In genomic region chr2:25397010-25397409, GRCm38 (mm10) we compare ENCODE assay signal across 25 mouse cellular contexts. TPM values are rescaled to one million over a fixed set of nuclear protein-coding genes. Genes with fewer than 3 reads are reported as not detected.
DNase-seq lines count a peak whose midpoint lies in the region; ATAC-seq and TF ChIP-seq lines count a peak whose summit lies in the region.
"Had no signal": no experiment of that assay in that cellular context is flagged by ENCODE, and none has a peak within 500 bp of the region (broad histone marks: within the 10 kb centered on the region; RNA-seq: fewer than 3 reads in every experiment).

No protein-coding gene starts in this region.

- H3K27ac ChIP-seq in cerebellum, adult 2 months (ENCODE audit: insufficient read depth, low read length): no peak overlapping the region
- no peak overlapping the region for H3K27ac ChIP-seq in intestine, embryonic 16.5 days (ENCODE audit: low read length)
- no peak overlapping the region for H3K27ac ChIP-seq in intestine, embryonic 15.5 days
- no peak overlapping the region for H3K27ac ChIP-seq in neural tube, embryonic 15.5 days (replicated peaks)
- H3K27ac ChIP-seq: forebrain, embryonic 13.5 days; heart, embryonic 10.5 days; liver, embryonic 13.5 days; midbrain, embryonic 13.5 days had no signal

- no peak for ATAC-seq in intestine, embryonic 16.5 days
- no peak for ATAC-seq in intestine, embryonic 15.5 days
- ATAC-seq in neural tube, embryonic 15.5 days (ENCODE audit: low FRiP score): no peak
- ATAC-seq: activated CD4-positive, CD25-positive, alpha-beta regulatory T cell, adult 4 months; forebrain, embryonic 13.5 days; hindbrain, embryonic 16.5 days; midbrain, embryonic 13.5 days had no signal

- TF ChIP-seq CTCF in cerebellum, adult 2 months (IDR thresholded peaks at IDR 0.05; ENCODE audit: borderline replicate concordance, insufficient read depth, low read depth, low read length): no peak

- peak overlapping the region; percentile 73; the same call in 1 of the 2 replicates for H3K9ac ChIP-seq in intestine, embryonic 16.5 days (ENCODE audit: low read depth, low read length)
- no peak overlapping the region for H3K9ac ChIP-seq in intestine, embryonic 15.5 days
- H3K9ac ChIP-seq in neural tube, embryonic 15.5 days (replicated peaks): no peak overlapping the region
- H3K9ac ChIP-seq: forebrain, embryonic 13.5 days; liver, embryonic 13.5 days had no signal

- TF ChIP-seq POLR2A in cerebellum, adult 2 months (IDR thresholded peaks at IDR 0.05; ENCODE audit: borderline replicate concordance, insufficient read depth, low read length): no peak

- intact Hi-C loops in gastrocnemius, postnatal 36 days (cut with DNase I): no loop called here

- H3K4me3 ChIP-seq in cerebellum, adult 2 months (replicated peaks; ENCODE audit: insufficient read depth, low read depth, low read length): no peak overlapping the region
- H3K4me3 ChIP-seq in intestine, embryonic 16.5 days (ENCODE audit: low read length): peak overlapping the region; percentile 64; the same call in 1 of the 2 replicates
- H3K4me3 ChIP-seq in intestine, embryonic 15.5 days (replicated peaks): no peak overlapping the region
- H3K4me3 ChIP-seq in neural tube, embryonic 15.5 days (replicated peaks): no peak overlapping the region
- H3K4me3 ChIP-seq: forebrain, embryonic 13.5 days had no signal

- no peak overlapping the region for H3K4me2 ChIP-seq in intestine, embryonic 16.5 days (ENCODE audit: low read depth, low read length)
- no peak overlapping the region for H3K4me2 ChIP-seq in intestine, embryonic 15.5 days (replicated peaks)
- peak overlapping the region; percentile 67; the same call in 1 of the 2 replicates for H3K4me2 ChIP-seq in neural tube, embryonic 15.5 days

- peaks cover 15% of the 10 kb centered on the region for H3K4me1 ChIP-seq in cerebellum, adult 2 months (ENCODE audit: control insufficient read depth, insufficient read depth, low read length)
- H3K4me1 ChIP-seq in intestine, embryonic 16.5 days (ENCODE audit: control insufficient read depth, insufficient read depth, low read length): peaks cover 25% of the 10 kb centered on the region
- peaks cover 16% of the 10 kb centered on the region for H3K4me1 ChIP-seq in intestine, embryonic 15.5 days (replicated peaks)
- peaks cover 25% of the 10 kb centered on the region for H3K4me1 ChIP-seq in neural tube, embryonic 15.5 days

- no peaks in the 10 kb centered on the region for H3K9me3 ChIP-seq in intestine, embryonic 16.5 days (ENCODE audit: control insufficient read depth, low read length)
- H3K9me3 ChIP-seq in intestine, embryonic 15.5 days: no peaks in the 10 kb centered on the region
- no peaks in the 10 kb centered on the region for H3K9me3 ChIP-seq in neural tube, embryonic 15.5 days (replicated peaks)
- H3K9me3 ChIP-seq: forebrain, embryonic 13.5 days; heart, embryonic 10.5 days; liver, embryonic 13.5 days; midbrain, embryonic 13.5 days had no signal

- peak; percentile 46 to 53 for DNase-seq in cerebellum, postnatal 14 days
- no peak for DNase-seq in cerebellum, adult 2 months
- DNase-seq in 3T3-L1 (ENCODE audit: low read depth, low spot score) (peak; percentile 29), adipocyte (ENCODE audit: low spot score) (no peak)
- DNase-seq in gastrocnemius, postnatal 36 days: no peak
- DNase-seq: kidney, adult 2 months; kidney, postnatal 10 days; liver, embryonic 13.5 days; lung, embryonic 14.5 days; thymus, adult 2 months; thymus, postnatal 4 days had no signal

- no peaks in the 10 kb centered on the region for H3K36me3 ChIP-seq in intestine, embryonic 16.5 days (ENCODE audit: control insufficient read depth, insufficient read depth, low read length)
- H3K36me3 ChIP-seq in intestine, embryonic 15.5 days: no peaks in the 10 kb centered on the region
- H3K36me3 ChIP-seq in neural tube, embryonic 15.5 days: no peaks in the 10 kb centered on the region
- H3K36me3 ChIP-seq: heart, embryonic 10.5 days; liver, embryonic 13.5 days; midbrain, embryonic 13.5 days had no signal

- H3K27me3 ChIP-seq in cerebellum, adult 2 months (ENCODE audit: control insufficient read depth, insufficient read depth, low read length): no peaks in the 10 kb centered on the region
- peaks cover 30% of the 10 kb centered on the region; the same call in 1 of the 2 replicates for H3K27me3 ChIP-seq in intestine, embryonic 16.5 days (replicated peaks; ENCODE audit: control insufficient read depth, insufficient read depth, low read length)
- H3K27me3 ChIP-seq in intestine, embryonic 15.5 days (replicated peaks): peaks cover 58% of the 10 kb centered on the region
- peaks cover 69% of the 10 kb centered on the region for H3K27me3 ChIP-seq in neural tube, embryonic 15.5 days (replicated peaks)

- WGBS in cerebellum, adult 2 months: 71% methylated on average over 1 of the region's 1 CpGs
- WGBS in intestine, embryonic 16.5 days: 50% methylated on average over 1 of the region's 1 CpGs
- 60% methylated on average over 1 of the region's 1 CpGs for WGBS in intestine, embryonic 15.5 days
- 82% methylated on average over 1 of the region's 1 CpGs for WGBS in neural tube, embryonic 15.5 days

RNA-seq across cellular contexts. Expression of gene Entpd2, which starts 1.3 kb away (rescaled TPM):
- polyA plus RNA-seq in cerebellum, adult 2 months (2012; rRNA removed): 12.3 and 12.5 TPM in 2 replicates
- polyA plus RNA-seq in intestine, embryonic 16.5 days (2015; fragmentation: Nextera tagmentation; extraction: Ambion mirVana): 23.7 and 27.4 TPM in 2 replicates
- 12.1 and 15.6 TPM in 2 replicates for polyA plus RNA-seq in intestine, embryonic 15.5 days (2015; fragmentation: Nextera tagmentation; extraction: Ambion mirVana)
- polyA plus RNA-seq in neural tube, embryonic 15.5 days (2015; fragmentation: Nextera tagmentation; extraction: Ambion mirVana): 9.6 TPM in 2 replicates
- 1 to 10 TPM; 7.2 to 9.5 TPM for total RNA-seq in gastrocnemius, postnatal 36 days (2021)
- total RNA-seq: hematopoietic stem cell, adult 5-6 weeks; megakaryocyte, adult 5-6 weeks; monocyte, adult 5-6 weeks had no signal
- polyA plus RNA-seq: C2C12; heart, embryonic 10.5 days; neural tube, embryonic 11.5 days had no signal

RNA-seq across cellular contexts. Expression of gene Npdc1, which starts 2.1 kb away (rescaled TPM):
- 502 and 505 TPM in 2 replicates for polyA plus RNA-seq in cerebellum, adult 2 months (2012; rRNA removed)
- 48.9 and 51.1 TPM in 2 replicates for polyA plus RNA-seq in intestine, embryonic 16.5 days (2015; fragmentation: Nextera tagmentation; extraction: Ambion mirVana)
- 40.9 and 48.2 TPM in 2 replicates for polyA plus RNA-seq in intestine, embryonic 15.5 days (2015; fragmentation: Nextera tagmentation; extraction: Ambion mirVana)
- polyA plus RNA-seq in neural tube, embryonic 15.5 days (2015; fragmentation: Nextera tagmentation; extraction: Ambion mirVana): 398 and 483 TPM in 2 replicates
- 10 to 100 TPM; 14.2 to 17.6 TPM for total RNA-seq in gastrocnemius, postnatal 36 days (2021)
- total RNA-seq: megakaryocyte, adult 5-6 weeks; monocyte, adult 5-6 weeks had no signal

RNA-seq across cellular contexts. Expression of gene Sapcd2, which starts 24.9 kb away (rescaled TPM):
- 4.4 and 4.7 TPM in 2 replicates for polyA plus RNA-seq in cerebellum, adult 2 months (2012; rRNA removed)
- 56.7 and 66.4 TPM in 2 replicates for polyA plus RNA-seq in intestine, embryonic 16.5 days (2015; fragmentation: Nextera tagmentation; extraction: Ambion mirVana)
- 46.8 and 48.8 TPM in 2 replicates for polyA plus RNA-seq in intestine, embryonic 15.5 days (2015; fragmentation: Nextera tagmentation; extraction: Ambion mirVana)
- 10.6 and 16.3 TPM in 2 replicates for polyA plus RNA-seq in neural tube, embryonic 15.5 days (2015; fragmentation: Nextera tagmentation; extraction: Ambion mirVana)
- total RNA-seq in gastrocnemius, postnatal 36 days (2021): under 1 TPM; 0.10 to 0.26 TPM

RNA-seq across cellular contexts. Expression of gene Fut7, which starts 26.1 kb away (rescaled TPM):
- 0.51 and 0.71 TPM in 2 replicates for polyA plus RNA-seq in cerebellum, adult 2 months (2012; rRNA removed)
- polyA plus RNA-seq in intestine, embryonic 16.5 days (2015; fragmentation: Nextera tagmentation; extraction: Ambion mirVana): 0.13 and 0.33 TPM in 2 replicates
- polyA plus RNA-seq in intestine, embryonic 15.5 days (2015; fragmentation: Nextera tagmentation; extraction: Ambion mirVana): 0.18 TPM in 1 of 2 replicates, not detected in the other
- 0.13 and 0.38 TPM in 2 replicates for polyA plus RNA-seq in neural tube, embryonic 15.5 days (2015; fragmentation: Nextera tagmentation; extraction: Ambion mirVana)
- not detected for total RNA-seq in gastrocnemius, postnatal 36 days (2021)
- total RNA-seq: gastrocnemius, postnatal 14 days had no signal
- polyA plus RNA-seq: heart, embryonic 10.5 days; lung, embryonic 14.5 days; midbrain, embryonic 13.5 days had no signal

RNA-seq across cellular contexts. Expression of gene Abca2, which starts 31.5 kb away (rescaled TPM):
- 285 and 294 TPM in 2 replicates for polyA plus RNA-seq in cerebellum, adult 2 months (2012; rRNA removed)
- 2.1 and 2.8 TPM in 2 replicates for polyA plus RNA-seq in intestine, embryonic 16.5 days (2015; fragmentation: Nextera tagmentation; extraction: Ambion mirVana)
- 2.8 and 3.7 TPM in 2 replicates for polyA plus RNA-seq in intestine, embryonic 15.5 days (2015; fragmentation: Nextera tagmentation; extraction: Ambion mirVana)
- 11.2 and 13.4 TPM in 2 replicates for polyA plus RNA-seq in neural tube, embryonic 15.5 days (2015; fragmentation: Nextera tagmentation; extraction: Ambion mirVana)
- total RNA-seq in gastrocnemius, postnatal 36 days (2021): 10 to 100 TPM; 12.3 to 16.5 TPM

Comparison
In these comparisons a context has a peak if more than half of its experiments do, and no peak if none do; other contexts are left out.
1. DNase-seq: peak in cerebellum, postnatal 14 days (2 of 2) and 3T3-L1 (single experiment); none in cerebellum, adult 2 months (0 of 2), gastrocnemius, postnatal 36 days (0 of 2) and adipocyte (single experiment).